Mouse (Mus musculus): ENCODE measurements around the gene L2hgdh.

DNA sequence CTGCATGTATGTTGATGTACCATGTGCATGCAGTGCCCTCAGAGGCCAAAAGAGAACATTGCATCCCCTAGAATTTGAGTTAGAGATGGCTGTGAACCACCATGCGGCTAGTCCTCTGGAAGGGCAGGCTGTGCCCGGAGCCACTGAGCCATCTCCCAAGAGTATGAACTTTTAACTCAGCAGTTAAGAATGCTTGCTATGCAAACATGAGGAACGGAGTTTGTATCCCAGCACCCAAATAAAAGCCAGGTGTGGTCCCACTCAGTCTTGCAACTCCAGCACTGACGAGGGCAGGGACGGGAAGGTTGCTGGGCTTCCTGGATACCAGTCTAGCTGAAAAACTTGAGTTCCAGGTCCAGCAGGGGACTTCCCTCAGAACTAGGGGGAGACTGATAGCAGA is 17.3 kb upstream of the L2hgdh start:
- no peak for TF ChIP-seq CTCF (IDR thresholded peaks at IDR 0.05; ENCODE audit: low read depth, low read length)
- no peak for TF ChIP-seq POLR2A (IDR thresholded peaks at IDR 0.05; ENCODE audit: extremely low read depth, insufficient read depth, low read length)
